Mouse (Mus musculus): ENCODE results near the gene Eif4e. TPM values are rescaled to one million over a fixed set of nuclear protein-coding genes. Genes with fewer than 3 reads are reported as not detected.

The Eif4e gene
- total and polyA plus RNA-seq, 2 experiments from 2014 or later, result 42.1 to 172 TPM

GRCm38 (mm10) chr3:138558529-138558928 is 32.5 kb downstream of the Eif4e start:
- no peak for DNase-seq (ENCODE audit: low spot score)
- Histone ChIP-seq H3K9me3 (replicated peaks; ENCODE audit: control insufficient read depth, low read length) (no peaks in the 10 kb centered on the region), H3K9ac (replicated peaks; ENCODE audit: low read depth, low read length) (no peak overlapping the region), H3K4me2 (ENCODE audit: low read depth, low read length) (no peak overlapping the region), H3K36me3 (replicated peaks; ENCODE audit: control insufficient read depth, insufficient read depth, low read length) (peaks cover 22% of the 10 kb centered on the region; the same call in 1 of the 2 replicates), H3K27me3 (ENCODE audit: control insufficient read depth, insufficient read depth, low read length) (no peaks in the 10 kb centered on the region), H3K4me3 (ENCODE audit: low read depth, low read length) (no peak overlapping the region), H3K27ac (ENCODE audit: low read depth) (no peak overlapping the region), H3K4me1 (ENCODE audit: control insufficient read depth, insufficient read depth) (no peaks in the 10 kb centered on the region)
- peak; percentile 58; the same call in 1 of the 2 replicates for ATAC-seq (ENCODE audit: insufficient read depth, low read depth)
- peak; percentile 58 for TF ChIP-seq CTCF (IDR thresholded peaks at IDR 0.05; ENCODE audit: low read depth)
- TF ChIP-seq EP300 (IDR thresholded peaks at IDR 0.05; ENCODE audit: low read depth), result no peak
- WGBS, result 69% methylated on average over 4 of the region's 4 CpGs

- Histone ChIP-seq H3K27me3 (ENCODE audit: control insufficient read depth, insufficient read depth, low read length) (no peaks in the 10 kb centered on the region), H3K4me1 (ENCODE audit: control insufficient read depth, insufficient read depth) (no peaks in the 10 kb centered on the region), H3K9me3 (replicated peaks; ENCODE audit: control insufficient read depth, low read length) (no peaks in the 10 kb centered on the region), H3K4me3 (ENCODE audit: low read depth, low read length) (no peak overlapping the region), H3K36me3 (replicated peaks; ENCODE audit: control insufficient read depth, insufficient read depth, low read length) (peaks cover 14% of the 10 kb centered on the region; the same call in 1 of the 2 replicates), H3K9ac (replicated peaks; ENCODE audit: low read depth, low read length) (no peak overlapping the region), H3K4me2 (ENCODE audit: low read depth, low read length) (no peak overlapping the region), H3K27ac (ENCODE audit: low read depth) (no peak overlapping the region)
- ATAC-seq (ENCODE audit: insufficient read depth, low read depth) (no peak), DNase-seq (ENCODE audit: low spot score) (no peak)
- WGBS, result 59% methylated on average over 5 of the region's 5 CpGs
- TF ChIP-seq EP300 (IDR thresholded peaks at IDR 0.05; ENCODE audit: low read depth) (no peak), CTCF (IDR thresholded peaks at IDR 0.05; ENCODE audit: low read depth) (no peak)
These were observed 34.3 kb downstream of the Eif4e start for GRCm38 (mm10) chr3:138560242-138560641.

- Histone ChIP-seq H3K27ac (ENCODE audit: low read depth) (no peak overlapping the region), H3K27me3 (ENCODE audit: control insufficient read depth, insufficient read depth, low read length) (no peaks in the 10 kb centered on the region), H3K9me3 (replicated peaks; ENCODE audit: control insufficient read depth, low read length) (no peaks in the 10 kb centered on the region), H3K9ac (replicated peaks; ENCODE audit: low read depth, low read length) (no peak overlapping the region), H3K4me1 (ENCODE audit: control insufficient read depth, insufficient read depth) (no peaks in the 10 kb centered on the region), H3K36me3 (replicated peaks; ENCODE audit: control insufficient read depth, insufficient read depth, low read length) (peaks cover 14% of the 10 kb centered on the region; the same call in 1 of the 2 replicates), H3K4me3 (ENCODE audit: low read depth, low read length) (no peak overlapping the region), H3K4me2 (ENCODE audit: low read depth, low read length) (no peak overlapping the region)
- DNase-seq (ENCODE audit: low spot score) (no peak), ATAC-seq (ENCODE audit: insufficient read depth, low read depth) (no peak)
- WGBS, result 87% methylated on average over 3 of the region's 3 CpGs
- no peak for TF ChIP-seq EP300 (IDR thresholded peaks at IDR 0.05; ENCODE audit: low read depth)
- TF ChIP-seq CTCF (IDR thresholded peaks at IDR 0.05; ENCODE audit: low read depth), result no peak
These were observed 34.9 kb downstream of the Eif4e start for GRCm38 (mm10) chr3:138560886-138561285.

- Histone ChIP-seq H3K9me3 (replicated peaks; ENCODE audit: control insufficient read depth, low read length) (peaks cover 6% of the 10 kb centered on the region; the same call in 1 of the 2 replicates), H3K4me3 (ENCODE audit: low read depth, low read length) (no peak overlapping the region), H3K4me1 (ENCODE audit: control insufficient read depth, insufficient read depth) (peaks cover 8% of the 10 kb centered on the region; the same call in 1 of the 2 replicates), H3K27me3 (ENCODE audit: control insufficient read depth, insufficient read depth, low read length) (no peaks in the 10 kb centered on the region), H3K9ac (replicated peaks; ENCODE audit: low read depth, low read length) (no peak overlapping the region), H3K27ac (ENCODE audit: low read depth) (no peak overlapping the region), H3K4me2 (ENCODE audit: low read depth, low read length) (no peak overlapping the region), H3K36me3 (replicated peaks; ENCODE audit: control insufficient read depth, insufficient read depth, low read length) (no peaks in the 10 kb centered on the region)
- DNase-seq (ENCODE audit: low spot score), result no peak
- ATAC-seq (ENCODE audit: insufficient read depth, low read depth), result no peak
- 86% methylated on average over 10 of the region's 10 CpGs for WGBS
- TF ChIP-seq EP300 (IDR thresholded peaks at IDR 0.05; ENCODE audit: low read depth) (no peak), CTCF (IDR thresholded peaks at IDR 0.05; ENCODE audit: low read depth) (no peak)
These were observed 52.9 kb downstream of the Eif4e start for GRCm38 (mm10) chr3:138578867-138579266.

GRCm38 (mm10) chr3:138586213-138586612 is 60.2 kb downstream of the Eif4e start:
- ATAC-seq (ENCODE audit: insufficient read depth, low read depth) (no peak), DNase-seq (ENCODE audit: low spot score) (no peak)
- Histone ChIP-seq H3K4me2 (ENCODE audit: low read depth, low read length) (no peak overlapping the region), H3K4me3 (ENCODE audit: low read depth, low read length) (no peak overlapping the region), H3K9me3 (replicated peaks; ENCODE audit: control insufficient read depth, low read length) (peaks cover 6% of the 10 kb centered on the region; the same call in 1 of the 2 replicates), H3K27me3 (ENCODE audit: control insufficient read depth, insufficient read depth, low read length) (no peaks in the 10 kb centered on the region), H3K4me1 (ENCODE audit: control insufficient read depth, insufficient read depth) (peaks cover 4% of the 10 kb centered on the region; the same call in 1 of the 2 replicates), H3K9ac (replicated peaks; ENCODE audit: low read depth, low read length) (no peak overlapping the region), H3K27ac (ENCODE audit: low read depth) (no peak overlapping the region), H3K36me3 (replicated peaks; ENCODE audit: control insufficient read depth, insufficient read depth, low read length) (no peaks in the 10 kb centered on the region)
- TF ChIP-seq EP300 (IDR thresholded peaks at IDR 0.05; ENCODE audit: low read depth), result no peak
- no peak for TF ChIP-seq CTCF (IDR thresholded peaks at IDR 0.05; ENCODE audit: low read depth)
- WGBS, result 75% methylated on average over 7 of the region's 7 CpGs

- Histone ChIP-seq H3K9ac (replicated peaks; ENCODE audit: low read depth, low read length) (no peak overlapping the region), H3K4me2 (ENCODE audit: low read depth, low read length) (no peak overlapping the region), H3K4me3 (ENCODE audit: low read depth, low read length) (no peak overlapping the region), H3K9me3 (replicated peaks; ENCODE audit: control insufficient read depth, low read length) (peaks cover 6% of the 10 kb centered on the region; the same call in 1 of the 2 replicates), H3K4me1 (ENCODE audit: control insufficient read depth, insufficient read depth) (no peaks in the 10 kb centered on the region), H3K27ac (ENCODE audit: low read depth) (no peak overlapping the region), H3K36me3 (replicated peaks; ENCODE audit: control insufficient read depth, insufficient read depth, low read length) (no peaks in the 10 kb centered on the region), H3K27me3 (ENCODE audit: control insufficient read depth, insufficient read depth, low read length) (no peaks in the 10 kb centered on the region)
- TF ChIP-seq EP300 (IDR thresholded peaks at IDR 0.05; ENCODE audit: low read depth) (no peak), CTCF (IDR thresholded peaks at IDR 0.05; ENCODE audit: low read depth) (no peak)
- WGBS, result 88% methylated on average over 4 of the region's 4 CpGs
- DNase-seq (ENCODE audit: low spot score) (no peak), ATAC-seq (ENCODE audit: insufficient read depth, low read depth) (no peak)
These were observed 61.2 kb downstream of the Eif4e start for GRCm38 (mm10) chr3:138587137-138587536.
